Mouse (Mus musculus) midbrain, postnatal 0 days (tissue): Measurements from ENCODE around the gene Olfr1018. TPM values are rescaled to one million over a fixed set of nuclear protein-coding genes. Genes with fewer than 3 reads are reported as not detected.

Experiments used
- ATAC-seq: fragments of 200-750 bp; cut with Nextera tagmentation; 2 replicates; pipeline ENCODE4 v1.8.0; 2017; ENCODE audit warnings: moderate number of reproducible peaks, mild to moderate bottlenecking, moderate TSS enrichment, moderate library complexity; ENCODE audit not compliant: low FRiP score
- DNase-seq: peaks from one replicate; pipeline ENCODE4 v3.0.0-alpha.2; 2015; ENCODE audit warnings: low spot score
- H3K27ac ChIP-seq: fragments of 300-500 bp; sonication (generic); 2 replicates; pipeline ENCODE4 v1.5.1; 2014; ENCODE audit warnings: low read depth, mild to moderate bottlenecking, low read length, mixed read lengths
- H3K27me3 ChIP-seq: fragments of 300-500 bp; sonication (generic); 2 replicates; pipeline ENCODE4 v1.6.1; 2014; ENCODE audit warnings: low read length, control low read depth, mixed read lengths; ENCODE audit not compliant: insufficient read depth
- H3K36me3 ChIP-seq: fragments of 300-500 bp; sonication (generic); 2 replicates; pipeline ENCODE4 v1.6.1; 2014; ENCODE audit warnings: low read length, control low read depth, mixed read lengths; ENCODE audit not compliant: insufficient read depth
- H3K4me1 ChIP-seq: fragments of 300-500 bp; sonication (generic); 2 replicates; pipeline ENCODE4 v1.6.1; 2014; ENCODE audit warnings: mild to moderate bottlenecking, control low read depth, antibody characterized with exemption, low read length, mixed read lengths; ENCODE audit not compliant: insufficient read depth
- H3K4me2 ChIP-seq: fragments of 300-500 bp; sonication (generic); 2 replicates; pipeline ENCODE4 v1.6.1; 2014; ENCODE audit warnings: low read depth, mild to moderate bottlenecking, low read length, mixed read lengths; ENCODE audit not compliant: poor library complexity, severe bottlenecking
- H3K4me3 ChIP-seq: fragments of 300-500 bp; sonication (generic); 2 replicates; pipeline ENCODE4 v1.5.1; 2014; ENCODE audit warnings: low read depth, mild to moderate bottlenecking, low read length, moderate library complexity
- H3K9ac ChIP-seq: fragments of 300-500 bp; sonication (generic); replicated peaks from 2 replicates; pipeline ENCODE4 v1.6.1; 2014; ENCODE audit warnings: mild to moderate bottlenecking, low read length, moderate library complexity, mixed read lengths; ENCODE audit not compliant: poor library complexity, severe bottlenecking
- H3K9me3 ChIP-seq: fragments of 300-500 bp; sonication (generic); 2 replicates; pipeline ENCODE4 v1.6.1; 2016; ENCODE audit warnings: low read length, control low read depth
- CTCF ChIP-seq: IDR thresholded peaks from 2 replicates; pipeline ENCODE4 v1.5.1; 2016; ENCODE audit warnings: antibody characterized with exemption, mild to moderate bottlenecking
- WGBS: fragments of 180-500 bp; shearing (Covaris S2); extraction: QIAGEN DNeasy Blood & Tissue Kit; methylation state at CpG from one replicate; pipeline ENCODE4 v1.1.7; 2014; 5-methylcytosine and 5-hydroxymethylcytosine counted together
- polyA plus RNA-seq: library from polyadenylated mRNA; unstranded; fragments of >200 nt; fragmentation: Nextera tagmentation; extraction: Ambion mirVana; gene quantifications from 2 replicates; pipeline ENCODE4 v1.2.1, GENCODE M21; 2015
- total RNA-seq: library from RNA; depleted of rRNA; stranded (reverse); fragments of >200 nt; gene quantifications from 2 replicates; pipeline ENCODE4 v1.2.3, GENCODE M21; 2014; rRNA removed

Olfr1018 gene
- total and polyA plus RNA-seq, 2 experiments from 2014 or later: not detected

DNA sequence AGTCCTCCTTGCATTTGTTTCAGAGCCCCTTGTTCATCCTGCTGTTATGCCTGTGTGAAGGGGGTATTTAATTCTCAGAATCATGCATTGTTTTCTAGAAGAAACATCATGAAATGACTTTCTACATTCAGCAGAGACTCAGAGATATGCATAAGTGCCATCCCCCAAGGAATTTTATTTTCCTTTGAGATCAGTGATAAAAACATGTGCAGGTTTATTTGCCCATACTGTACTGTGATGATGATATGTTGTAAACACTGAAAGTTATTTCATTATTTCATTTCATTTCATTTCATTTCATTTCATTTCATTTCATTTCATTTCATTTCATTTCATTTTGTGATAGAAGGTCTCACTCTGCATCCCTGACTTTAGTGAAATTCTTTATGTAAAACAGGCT is 27.1 kb downstream of the Olfr1018 start, which contains the start of gene Olfr1019:
Gene Olfr1019 (minus strand): TSS at position 101 of the 400 bp plus-strand sequence.
- Histone ChIP-seq H3K36me3 (no peaks in the 10 kb centered on the region), H3K4me2 (no peak within 1 kb of the TSS), H3K4me1 (no peaks in the 10 kb centered on the region), H3K9me3 (no peaks in the 10 kb centered on the region), H3K4me3 (no peak within 1 kb of the TSS), H3K27ac (no peak within 1 kb of the TSS), H3K27me3 (no peaks in the 10 kb centered on the region), H3K9ac (no peak within 1 kb of the TSS)
- DNase-seq: no peak
- TF ChIP-seq CTCF: no peak
- no peak for ATAC-seq

DNA sequence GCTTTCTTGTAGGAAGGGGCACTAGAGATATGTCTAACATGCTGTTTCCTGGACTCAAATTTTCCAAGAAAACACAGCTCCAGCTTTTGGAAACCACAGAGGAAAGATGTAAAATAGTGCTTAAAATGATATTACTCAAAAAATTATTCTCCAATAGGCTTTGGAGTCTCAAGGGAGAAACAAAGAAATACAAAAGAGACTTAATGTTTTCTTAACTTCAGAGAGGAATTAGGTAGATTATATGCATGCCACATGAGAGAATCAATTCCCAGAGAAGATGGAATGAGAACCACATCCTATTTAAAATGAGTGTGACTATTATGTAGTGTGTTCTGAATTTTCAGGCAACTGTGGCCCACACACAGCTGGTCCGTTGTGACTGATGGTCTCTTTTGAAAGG is 28.5 kb downstream of the Olfr1018 start, which contains the start of gene Olfr1020:
Gene Olfr1020 (plus strand): TSS at position 301 of the 400 bp plus-strand sequence.
- no peak for TF ChIP-seq CTCF
- Histone ChIP-seq H3K27ac (no peak within 1 kb of the TSS), H3K9ac (no peak within 1 kb of the TSS), H3K36me3 (no peaks in the 10 kb centered on the region), H3K4me1 (no peaks in the 10 kb centered on the region), H3K9me3 (no peaks in the 10 kb centered on the region), H3K27me3 (no peaks in the 10 kb centered on the region), H3K4me2 (no peak within 1 kb of the TSS), H3K4me3 (no peak within 1 kb of the TSS)
- DNase-seq: no peak
- WGBS: 78% methylated on average over 1 of the region's 1 CpGs
- ATAC-seq: no peak

DNA sequence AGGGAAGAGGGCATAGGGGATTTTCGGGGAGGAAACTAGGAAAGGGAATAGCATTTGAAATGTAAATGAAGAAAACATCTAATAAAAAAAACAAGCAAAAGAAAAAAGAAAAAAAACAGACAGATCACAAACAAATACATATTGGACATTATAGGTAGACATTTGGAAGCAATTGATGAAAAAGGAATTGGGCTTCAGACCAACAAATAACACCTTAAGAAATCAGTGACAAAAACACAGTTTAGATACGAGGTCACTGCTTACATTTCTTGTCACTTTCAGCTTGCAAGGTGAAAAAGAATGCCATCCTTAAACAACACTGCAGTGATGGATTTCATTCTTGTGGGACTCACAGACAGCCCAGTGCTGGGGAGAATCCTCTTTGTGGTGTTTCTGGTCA is 50.0 kb downstream of the Olfr1018 start, which contains the start of gene Olfr1022:
Gene Olfr1022 (plus strand): TSS at position 301 of the 400 bp plus-strand sequence.
- Histone ChIP-seq H3K27ac (no peak within 1 kb of the TSS), H3K9me3 (no peaks in the 10 kb centered on the region), H3K36me3 (no peaks in the 10 kb centered on the region), H3K27me3 (no peaks in the 10 kb centered on the region), H3K4me1 (no peaks in the 10 kb centered on the region), H3K4me3 (no peak within 1 kb of the TSS), H3K9ac (no peak within 1 kb of the TSS), H3K4me2 (no peak within 1 kb of the TSS)
- no peak for ATAC-seq
- no peak for TF ChIP-seq CTCF
- DNase-seq: no peak
- 74% methylated on average over 2 of the region's 2 CpGs for WGBS

Other genes with a start within 250 kb of the Olfr1018 start
- gene Olfr996, start 239.3 kb upstream of the Olfr1018 start, total RNA-seq: not detected in 2 replicates
- gene Olfr996, start 239.3 kb upstream of the Olfr1018 start, polyA plus RNA-seq: not detected in 2 replicates
- not detected in 2 replicates for gene Olfr998, start 229.5 kb upstream of the Olfr1018 start, total RNA-seq
- gene Olfr998, start 229.5 kb upstream of the Olfr1018 start, polyA plus RNA-seq: not detected in 2 replicates
- gene Olfr1000, start 206.6 kb upstream of the Olfr1018 start, total RNA-seq: not detected in 2 replicates
- gene Olfr1000, start 206.6 kb upstream of the Olfr1018 start, polyA plus RNA-seq: not detected in 2 replicates
- not detected in 2 replicates for gene Olfr1002, start 167.8 kb upstream of the Olfr1018 start, total RNA-seq
- gene Olfr1002, start 167.8 kb upstream of the Olfr1018 start, polyA plus RNA-seq: not detected in 2 replicates
- gene Olfr154, start 154.0 kb upstream of the Olfr1018 start, total RNA-seq: not detected in 2 replicates
- not detected in 2 replicates for gene Olfr154, start 154.0 kb upstream of the Olfr1018 start, polyA plus RNA-seq
- gene Olfr1006, start 139.7 kb upstream of the Olfr1018 start, total RNA-seq: not detected in 2 replicates
- gene Olfr1006, start 139.7 kb upstream of the Olfr1018 start, polyA plus RNA-seq: not detected in 2 replicates
- gene Olfr1008, start 129.0 kb upstream of the Olfr1018 start, total RNA-seq: not detected in 2 replicates
- gene Olfr1008, start 129.0 kb upstream of the Olfr1018 start, polyA plus RNA-seq: not detected in 2 replicates
- not detected in 2 replicates for gene Olfr1009, start 103.1 kb upstream of the Olfr1018 start, total RNA-seq
- gene Olfr1009, start 103.1 kb upstream of the Olfr1018 start, polyA plus RNA-seq: not detected in 2 replicates
- gene Olfr1012, start 55.7 kb upstream of the Olfr1018 start, total RNA-seq: not detected in 2 replicates
- not detected in 2 replicates for gene Olfr1012, start 55.7 kb upstream of the Olfr1018 start, polyA plus RNA-seq
- gene Olfr1013, start 51.4 kb upstream of the Olfr1018 start, total RNA-seq: not detected in 2 replicates
- gene Olfr1013, start 51.4 kb upstream of the Olfr1018 start, polyA plus RNA-seq: not detected in 2 replicates
- gene Olfr1014, start 45.8 kb upstream of the Olfr1018 start, total RNA-seq: not detected in 2 replicates
- gene Olfr1014, start 45.8 kb upstream of the Olfr1018 start, polyA plus RNA-seq: not detected in 2 replicates
- gene Olfr1015, start 36.5 kb upstream of the Olfr1018 start, total RNA-seq: not detected in 2 replicates
- not detected in 2 replicates for gene Olfr1015, start 36.5 kb upstream of the Olfr1018 start, polyA plus RNA-seq
- not detected in 2 replicates for gene Olfr1016, start 15.9 kb upstream of the Olfr1018 start, total RNA-seq
- not detected in 2 replicates for gene Olfr1016, start 15.9 kb upstream of the Olfr1018 start, polyA plus RNA-seq
- 0.93 TPM in 1 of 2 replicates, not detected in the other for gene Olfr1019, start 27.0 kb downstream of the Olfr1018 start, total RNA-seq
- not detected in 2 replicates for gene Olfr1019, start 27.0 kb downstream of the Olfr1018 start, polyA plus RNA-seq
- not detected in 2 replicates for gene Olfr1020, start 28.6 kb downstream of the Olfr1018 start, total RNA-seq
- gene Olfr1020, start 28.6 kb downstream of the Olfr1018 start, polyA plus RNA-seq: not detected in 2 replicates
- gene Olfr1022, start 50.1 kb downstream of the Olfr1018 start, total RNA-seq: not detected in 2 replicates
- gene Olfr1022, start 50.1 kb downstream of the Olfr1018 start, polyA plus RNA-seq: not detected in 2 replicates
- gene Olfr1023, start 67.2 kb downstream of the Olfr1018 start, total RNA-seq: 0.05 TPM in 1 of 2 replicates, not detected in the other
- not detected in 2 replicates for gene Olfr1023, start 67.2 kb downstream of the Olfr1018 start, polyA plus RNA-seq
- not detected in 2 replicates for gene Olfr1024, start 86.6 kb downstream of the Olfr1018 start, total RNA-seq
- not detected in 2 replicates for gene Olfr1024, start 86.6 kb downstream of the Olfr1018 start, polyA plus RNA-seq
- not detected in 2 replicates for gene Olfr1025-ps1, start 96.7 kb downstream of the Olfr1018 start, total RNA-seq
- gene Olfr1025-ps1, start 96.7 kb downstream of the Olfr1018 start, polyA plus RNA-seq: 0.11 TPM in 1 of 2 replicates, not detected in the other
- gene Olfr1026, start 103.1 kb downstream of the Olfr1018 start, total RNA-seq: not detected in 2 replicates
- gene Olfr1026, start 103.1 kb downstream of the Olfr1018 start, polyA plus RNA-seq: not detected in 2 replicates
- gene Olfr1028, start 132.0 kb downstream of the Olfr1018 start, total RNA-seq: not detected in 2 replicates
- gene Olfr1028, start 132.0 kb downstream of the Olfr1018 start, polyA plus RNA-seq: not detected in 2 replicates
- not detected in 2 replicates for gene Olfr1029, start 155.4 kb downstream of the Olfr1018 start, total RNA-seq
- gene Olfr1029, start 155.4 kb downstream of the Olfr1018 start, polyA plus RNA-seq: not detected in 2 replicates
- not detected in 2 replicates for gene Olfr1030, start 160.8 kb downstream of the Olfr1018 start, total RNA-seq
- gene Olfr1030, start 160.8 kb downstream of the Olfr1018 start, polyA plus RNA-seq: not detected in 2 replicates
- not detected in 2 replicates for gene Olfr1031, start 171.8 kb downstream of the Olfr1018 start, total RNA-seq
- gene Olfr1031, start 171.8 kb downstream of the Olfr1018 start, polyA plus RNA-seq: not detected in 2 replicates
- gene Olfr1032, start 187.1 kb downstream of the Olfr1018 start, total RNA-seq: not detected in 2 replicates
- gene Olfr1032, start 187.1 kb downstream of the Olfr1018 start, polyA plus RNA-seq: not detected in 2 replicates
- gene Olfr1033, start 202.2 kb downstream of the Olfr1018 start, total RNA-seq: 0.11 and 0.24 TPM in 2 replicates
- not detected in 2 replicates for gene Olfr1033, start 202.2 kb downstream of the Olfr1018 start, polyA plus RNA-seq
- gene Olfr1034, start 227.4 kb downstream of the Olfr1018 start, total RNA-seq: 0.19 TPM in 1 of 2 replicates, not detected in the other
- gene Olfr1034, start 227.4 kb downstream of the Olfr1018 start, polyA plus RNA-seq: not detected in 2 replicates